ENCODE assay signal across 13 mouse cellular contexts in genomic region chr4:95575411-95575911, GRCm38 (mm10). TPM values are rescaled to one million over a fixed set of nuclear protein-coding genes. Genes with fewer than 3 reads are reported as not detected.
"Had no signal": no experiment of that assay in that cellular context is flagged by ENCODE, and none has a peak within 500 bp of the region (broad histone marks: within the 10 kb centered on the region; RNA-seq: fewer than 3 reads in every experiment).

No protein-coding gene starts in this region.

- H3K36me3 ChIP-seq: limb, embryonic 10.5 days; liver, embryonic 15.5 days; midbrain, embryonic 15.5 days; neural tube, embryonic 13.5 days had no signal

- ATAC-seq: midbrain, embryonic 15.5 days had no signal

- DNase-seq: kidney, postnatal 14 days; lung, adult 2 months; lung, postnatal 10 days; right cerebral cortex, postnatal 14 days; thymus, postnatal 36 days had no signal

- H3K4me3 ChIP-seq: limb, embryonic 10.5 days; liver, embryonic 15.5 days; megakaryocyte, embryonic 14.5 days; midbrain, embryonic 15.5 days; neural tube, embryonic 13.5 days had no signal

- H3K4me2 ChIP-seq: liver, embryonic 11.5 days; liver, embryonic 15.5 days; midbrain, embryonic 11.5 days; midbrain, embryonic 15.5 days; neural tube, embryonic 13.5 days had no signal

- H3K27me3 ChIP-seq: liver, embryonic 15.5 days; megakaryocyte, embryonic 14.5 days; midbrain, embryonic 15.5 days; neural tube, embryonic 13.5 days had no signal

RNA-seq across cellular contexts. Expression of gene Fggy, which starts 18.2 kb away (rescaled TPM):
- total RNA-seq: monocyte, adult 5-6 weeks had no signal
